8 mouse cellular contexts compared by ENCODE assay signal in genomic region chr19:5456922-5457745, GRCm38 (mm10). TPM values are rescaled to one million over a fixed set of nuclear protein-coding genes. Genes with fewer than 3 reads are reported as not detected.
DNase-seq lines count a peak whose midpoint lies in the region; ATAC-seq and TF ChIP-seq lines count a peak whose summit lies in the region.

No protein-coding gene starts in this region.

- H3K9me3 ChIP-seq in CH12.LX (replicated peaks; ENCODE audit: low read length): no peaks in the 10 kb centered on the region
- H3K9me3 ChIP-seq in forebrain, embryonic 12.5 days: no peaks in the 10 kb centered on the region
- H3K9me3 ChIP-seq in liver, postnatal 0 days (ENCODE audit: low read length): no peaks in the 10 kb centered on the region
- no peaks in the 10 kb centered on the region for H3K9me3 ChIP-seq in neural tube, embryonic 14.5 days (ENCODE audit: control insufficient read depth, low read length)

- H3K79me2 ChIP-seq in CH12.LX (replicated peaks; ENCODE audit: control insufficient read depth, extremely low read depth, insufficient read depth, poor library complexity, severe bottlenecking): peaks cover 12% of the 10 kb centered on the region

- H3K4me2 ChIP-seq in CH12.LX (ENCODE audit: insufficient read depth, low read depth, poor library complexity, severe bottlenecking): peak overlapping the region; percentile 96
- H3K4me2 ChIP-seq in forebrain, embryonic 12.5 days: peak overlapping the region; percentile 100
- peak overlapping the region; percentile 94 for H3K4me2 ChIP-seq in liver, postnatal 0 days (ENCODE audit: low read depth, low read length)
- H3K4me2 ChIP-seq in neural tube, embryonic 14.5 days (ENCODE audit: low read depth, low read length): peak overlapping the region; percentile 97

- no peak for TF ChIP-seq RAD21 in CH12.LX (IDR thresholded peaks at IDR 0.05; ENCODE audit: low read depth, low read length)

- H3K27me3 ChIP-seq in CH12.LX (replicated peaks): peaks cover 7% of the 10 kb centered on the region
- H3K27me3 ChIP-seq in forebrain, embryonic 12.5 days: peaks cover 18% of the 10 kb centered on the region
- H3K27me3 ChIP-seq in liver, postnatal 0 days (ENCODE audit: insufficient read depth, low read length): 0 out of 2 replicates have a peak, but pooled peaks cover 8% of the 10 kb centered on the region
- no peaks in the 10 kb centered on the region; the same call in 1 of the 2 replicates for H3K27me3 ChIP-seq in neural tube, embryonic 14.5 days (ENCODE audit: control insufficient read depth, insufficient read depth, low read length)

- H3K4me3 ChIP-seq in CH12.LX (replicated peaks in 1 of 3; ENCODE audit: low read depth in 2 of 3, low read length in 2 of 3, poor library complexity in 1 of 3): peak overlapping the region; percentile 56 to 91 (median 77)
- H3K4me3 ChIP-seq in forebrain, embryonic 12.5 days (replicated peaks): peak overlapping the region; percentile 77
- peak overlapping the region; percentile 66 for H3K4me3 ChIP-seq in liver, postnatal 0 days (ENCODE audit: low read depth, low read length)
- H3K4me3 ChIP-seq in neural tube, embryonic 14.5 days (ENCODE audit: low read depth, low read length): peak overlapping the region; percentile 84

- H3K36me3 ChIP-seq in CH12.LX (replicated peaks in 1 of 2; ENCODE audit: control insufficient read depth in 1 of 2, insufficient read depth in 1 of 2, low read length in 1 of 2): peaks cover 2 to 26% of the 10 kb centered on the region in 2 experiments
- peaks cover 14% of the 10 kb centered on the region for H3K36me3 ChIP-seq in forebrain, embryonic 12.5 days (replicated peaks)
- peaks cover 5% of the 10 kb centered on the region; the same call in 1 of the 2 replicates for H3K36me3 ChIP-seq in liver, postnatal 0 days (replicated peaks; ENCODE audit: insufficient read depth, low read length)
- no peaks in the 10 kb centered on the region for H3K36me3 ChIP-seq in neural tube, embryonic 14.5 days (ENCODE audit: control insufficient read depth, insufficient read depth, low read length)

- peak overlapping the region; percentile 85 for H3K9ac ChIP-seq in CH12.LX (ENCODE audit: insufficient read depth, low read depth)
- peak overlapping the region; percentile 86 for H3K9ac ChIP-seq in forebrain, embryonic 12.5 days
- H3K9ac ChIP-seq in liver, postnatal 0 days (replicated peaks): peak overlapping the region; percentile 72
- peak overlapping the region; percentile 90 for H3K9ac ChIP-seq in neural tube, embryonic 14.5 days (replicated peaks; ENCODE audit: low read depth, low read length)

- TF ChIP-seq POLR2A in CH12.LX (IDR thresholded peaks at IDR 0.05; ENCODE audit: low read depth, low read length): peak; percentile 96

- peaks cover 9 to 35% of the 10 kb centered on the region in 2 experiments; a peak in 3 of 4 replicates for H3K4me1 ChIP-seq in CH12.LX (ENCODE audit: control insufficient read depth in 1 of 2, insufficient read depth in 2 of 2)
- peaks cover 48% of the 10 kb centered on the region for H3K4me1 ChIP-seq in forebrain, embryonic 12.5 days
- peaks cover 34% of the 10 kb centered on the region for H3K4me1 ChIP-seq in liver, postnatal 0 days (ENCODE audit: insufficient read depth)
- peaks cover 32% of the 10 kb centered on the region for H3K4me1 ChIP-seq in neural tube, embryonic 14.5 days (ENCODE audit: control insufficient read depth, insufficient read depth, low read length)

- peak; percentile 92 for DNase-seq in CH12.LX (ENCODE audit: extremely low read depth)
- peak; percentile 87 for DNase-seq in c-Kit-positive CD71-positive TER-119-negative erythroid progenitor cells, embryonic 14.5 days (ENCODE audit: low read depth)
- DNase-seq in heart, postnatal 10 days: peak; percentile 97
- peak; percentile 85 for DNase-seq in large intestine, adult 2 months (ENCODE audit: low read depth, low spot score)
- peak; percentile 92 for DNase-seq in liver, postnatal 0 days
- DNase-seq in testis, postnatal 10 days (ENCODE audit: low spot score): peak; percentile 97

- peak overlapping the region; percentile 52 for H3K27ac ChIP-seq in CH12.LX (ENCODE audit: insufficient read depth, low read depth)
- peak overlapping the region; percentile 94 for H3K27ac ChIP-seq in forebrain, embryonic 12.5 days
- H3K27ac ChIP-seq in liver, postnatal 0 days (ENCODE audit: low read depth): peak overlapping the region; percentile 76
- H3K27ac ChIP-seq in neural tube, embryonic 14.5 days (ENCODE audit: low read depth, low read length): peak overlapping the region; percentile 91

- in situ Hi-C loops in CH12.LX (cut with MboI; ENCODE audit: low pct_ligation_motif_present, low pct_unique_long_range_greater_than_20kb, low sequenced_read_pairs): loop anchor here (5.0 kb wide), 1 partner anchor 35 kb away; the partner anchor contains the start of gene Cfl1

- dilution Hi-C loops in CH12.LX (cut with MboI; ENCODE audit: extremely low pct_ligation_motif_present, extremely low pct_unique_long_range_greater_than_20kb, low sequenced_read_pairs): no loop called here

- TF ChIP-seq CTCF in CH12.LX (conservative IDR thresholded peaks at IDR 0.05 in 1 of 2, IDR thresholded peaks at IDR 0.05 in 1 of 2; ENCODE audit: low read depth in 2 of 2, low read length in 2 of 2): peak in 1 of 2 experiments; percentile 35; a peak in 2 of 4 replicates
- TF ChIP-seq CTCF in liver, postnatal 0 days (IDR thresholded peaks at IDR 0.05; ENCODE audit: low read depth): peak; percentile 23

- no peak for TF ChIP-seq EP300 in CH12.LX (IDR thresholded peaks at IDR 0.05; ENCODE audit: low read length)
- no peak for TF ChIP-seq EP300 in liver, postnatal 0 days (IDR thresholded peaks at IDR 0.05; ENCODE audit: low read depth)

- under 1% methylated on average over 70 of the region's 70 CpGs for WGBS in forebrain, embryonic 12.5 days
- under 1% methylated on average over 70 of the region's 70 CpGs for WGBS in large intestine, adult 2 months
- under 1% methylated on average over 64 of the region's 70 CpGs for WGBS in liver, postnatal 0 days (ENCODE audit: insufficient replicate concordance)
- WGBS in neural tube, embryonic 14.5 days: under 1% methylated on average over 70 of the region's 70 CpGs

- ATAC-seq in forebrain, embryonic 12.5 days (ENCODE audit: low FRiP score): peak; percentile 94
- peak; percentile 82 for ATAC-seq in liver, postnatal 0 days
- peak; percentile 92 for ATAC-seq in neural tube, embryonic 14.5 days (ENCODE audit: low read depth)

- intact Hi-C loops in heart, postnatal 10 days (cut with DNase I): loop anchor here (1.0 kb wide), 1 partner anchor 23 kb away; no protein-coding TSS in a partner anchor

TF ChIP-seq in CH12.LX, 34 proteins besides CTCF, POLR2A, EP300 and RAD21 (continues in another document):
- no peak for TF ChIP-seq MAFK (IDR thresholded peaks at IDR 0.05; ENCODE audit: insufficient replicate concordance, low read length)
- TF ChIP-seq ELF1 (IDR thresholded peaks at IDR 0.05; ENCODE audit: low read depth, low read length): no peak

RNA-seq across cellular contexts. Expression of gene Ccdc85b, which starts 0.6 kb away (rescaled TPM):
- total RNA-seq in CH12.LX (2012; rRNA removed) (4.2 and 4.8 TPM in 2 replicates), CH12.LX (2014; rRNA removed) (2.0 and 2.1 TPM in 2 replicates)
- 4.1 and 5.0 TPM in 2 replicates for polyA plus RNA-seq in CH12.LX (2012; ENCODE audit: insufficient read length, low read depth)
- polyA plus RNA-seq in forebrain, embryonic 12.5 days (2016; fragmentation: Nextera tagmentation; extraction: Ambion mirVana): 8.0 and 9.0 TPM in 2 replicates
- 10 to 100 TPM; 12.5 to 14.5 TPM for total RNA-seq in heart, postnatal 10 days (2021)
- 2.1 and 2.4 TPM in 2 replicates for polyA plus RNA-seq in large intestine, adult 2 months (2012; rRNA removed)
- 1.6 and 2.1 TPM in 2 replicates for polyA plus RNA-seq in liver, postnatal 0 days (2015; fragmentation: Nextera tagmentation; extraction: Ambion mirVana)
- 8.0 and 11.0 TPM in 2 replicates for polyA plus RNA-seq in neural tube, embryonic 14.5 days (2014; fragmentation: Nextera tagmentation; extraction: Ambion mirVana)

RNA-seq across cellular contexts. Expression of gene Fibp, which starts 3.3 kb away (rescaled TPM):
- total RNA-seq in CH12.LX (2012; rRNA removed) (37.5 and 43.0 TPM in 2 replicates), CH12.LX (2014; rRNA removed) (23.9 and 29.1 TPM in 2 replicates)
- polyA plus RNA-seq in CH12.LX (2012; ENCODE audit: insufficient read length, low read depth): 52.4 and 74.9 TPM in 2 replicates
- 122 and 128 TPM in 2 replicates for polyA plus RNA-seq in forebrain, embryonic 12.5 days (2016; fragmentation: Nextera tagmentation; extraction: Ambion mirVana)
- 10 to 100 TPM; 90.2 to 91.5 TPM for total RNA-seq in heart, postnatal 10 days (2021)
- polyA plus RNA-seq in large intestine, adult 2 months (2012; rRNA removed): 140 and 162 TPM in 2 replicates
- 35.6 and 35.7 TPM in 2 replicates for polyA plus RNA-seq in liver, postnatal 0 days (2015; fragmentation: Nextera tagmentation; extraction: Ambion mirVana)
- 169 and 179 TPM in 2 replicates for polyA plus RNA-seq in neural tube, embryonic 14.5 days (2014; fragmentation: Nextera tagmentation; extraction: Ambion mirVana)

RNA-seq across cellular contexts. Expression of gene Fosl1, which starts 9.8 kb away (rescaled TPM):
- total RNA-seq in CH12.LX (2012; rRNA removed): not detected in 2 replicates
- not detected in 2 replicates for total RNA-seq in CH12.LX (2014; rRNA removed)
- polyA plus RNA-seq in CH12.LX (2012; ENCODE audit: insufficient read length, low read depth): not detected in 2 replicates
- polyA plus RNA-seq in forebrain, embryonic 12.5 days (2016; fragmentation: Nextera tagmentation; extraction: Ambion mirVana): not detected in 2 replicates
- not detected for total RNA-seq in heart, postnatal 10 days (2021)
- 0.12 and 0.60 TPM in 2 replicates for polyA plus RNA-seq in large intestine, adult 2 months (2012; rRNA removed)
- not detected in 2 replicates for polyA plus RNA-seq in liver, postnatal 0 days (2015; fragmentation: Nextera tagmentation; extraction: Ambion mirVana)
- not detected in 2 replicates for polyA plus RNA-seq in neural tube, embryonic 14.5 days (2014; fragmentation: Nextera tagmentation; extraction: Ambion mirVana)

RNA-seq across cellular contexts. Expression of gene Ctsw, which starts 11.2 kb away (rescaled TPM):
- total RNA-seq in CH12.LX (2012; rRNA removed) (0.38 TPM in 2 replicates), CH12.LX (2014; rRNA removed) (0.23 TPM in 1 of 2 replicates, not detected in the other)
- 0.60 and 1.1 TPM in 2 replicates for polyA plus RNA-seq in CH12.LX (2012; ENCODE audit: insufficient read length, low read depth)
- 3.1 and 3.7 TPM in 2 replicates for polyA plus RNA-seq in forebrain, embryonic 12.5 days (2016; fragmentation: Nextera tagmentation; extraction: Ambion mirVana)
- under 1 TPM; 0.41 to 0.45 TPM for total RNA-seq in heart, postnatal 10 days (2021)
- polyA plus RNA-seq in large intestine, adult 2 months (2012; rRNA removed): 12.4 and 14.9 TPM in 2 replicates
- 1.4 and 1.9 TPM in 2 replicates for polyA plus RNA-seq in liver, postnatal 0 days (2015; fragmentation: Nextera tagmentation; extraction: Ambion mirVana)
- 4.2 and 4.4 TPM in 2 replicates for polyA plus RNA-seq in neural tube, embryonic 14.5 days (2014; fragmentation: Nextera tagmentation; extraction: Ambion mirVana)

RNA-seq across cellular contexts. Expression of gene Efemp2, which starts 16.6 kb away (rescaled TPM):
- total RNA-seq in CH12.LX (2012; rRNA removed) (0.51 and 0.59 TPM in 2 replicates), CH12.LX (2014; rRNA removed) (not detected in 2 replicates)
- polyA plus RNA-seq in CH12.LX (2012; ENCODE audit: insufficient read length, low read depth): 0.50 and 1.5 TPM in 2 replicates
- 40.2 and 41.9 TPM in 2 replicates for polyA plus RNA-seq in forebrain, embryonic 12.5 days (2016; fragmentation: Nextera tagmentation; extraction: Ambion mirVana)
- 10 to 100 TPM; 28.6 to 32.7 TPM for total RNA-seq in heart, postnatal 10 days (2021)
- polyA plus RNA-seq in large intestine, adult 2 months (2012; rRNA removed): 30.2 and 37.5 TPM in 2 replicates
- polyA plus RNA-seq in liver, postnatal 0 days (2015; fragmentation: Nextera tagmentation; extraction: Ambion mirVana): 8.1 and 9.2 TPM in 2 replicates
- polyA plus RNA-seq in neural tube, embryonic 14.5 days (2014; fragmentation: Nextera tagmentation; extraction: Ambion mirVana): 30.4 and 45.1 TPM in 2 replicates

Comparison
In these comparisons a context has a peak if more than half of its experiments do, and no peak if none do; other contexts are left out.
1. Peak in every context shown above with its lines: DNase-seq, ATAC-seq, H3K4me3 ChIP-seq and H3K27ac ChIP-seq.